Mouse (Mus musculus): Measurements from ENCODE around the gene Ednra.

DNA sequence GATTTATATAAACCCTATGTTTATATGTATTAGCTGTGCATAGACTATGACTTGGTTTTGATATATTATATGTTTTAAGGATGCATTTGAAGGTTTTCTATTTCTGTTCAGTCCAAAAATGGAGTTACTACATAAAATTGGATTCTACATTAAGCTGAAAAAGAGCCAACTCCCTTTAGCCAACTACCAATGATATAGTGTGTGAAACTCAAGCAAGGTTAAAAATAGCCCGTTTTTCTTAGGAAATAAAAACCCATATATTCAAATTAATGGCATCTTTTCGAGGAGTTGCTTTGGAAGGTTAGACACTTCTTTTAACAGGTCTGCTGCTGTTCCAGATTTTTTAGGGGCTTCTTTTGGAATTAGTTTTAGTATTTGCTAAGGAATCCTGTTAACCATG lies 91.1 kb downstream of the Ednra start:
- no peak for TF ChIP-seq CTCF (IDR thresholded peaks at IDR 0.05; ENCODE audit: low read depth)
- no peak for TF ChIP-seq EP300 (IDR thresholded peaks at IDR 0.05; ENCODE audit: low read depth)
